Mouse (Mus musculus): ENCODE data around the gene Abhd4.

Gene Abhd4

GRCm38 (mm10) chr14:54276446-54276845, 22.5 kb downstream of the Abhd4 start:
- DNase-seq (ENCODE audit: low read depth, low spot score): no peak

GRCm38 (mm10) chr14:54284839-54285238, 30.9 kb downstream of the Abhd4 start, which contains the start of gene Olfr49:
Gene Olfr49, minus strand, starts transcription at chr14:54284939.
- no peak for DNase-seq (ENCODE audit: low read depth, low spot score)

- no peak for DNase-seq (ENCODE audit: low read depth, low spot score)
Observed at GRCm38 (mm10) chr14:54300136-54300535, 46.1 kb downstream of the Abhd4 start.

GRCm38 (mm10) chr14:54300676-54301075, 46.7 kb downstream of the Abhd4 start:
- DNase-seq (ENCODE audit: low read depth, low spot score): no peak

GRCm38 (mm10) chr14:54311763-54312162, 57.8 kb downstream of the Abhd4 start:
- no peak for DNase-seq (ENCODE audit: low read depth, low spot score)

All from brain, embryonic 18.5 days (tissue).